Mouse (Mus musculus): ENCODE data around the gene Pmch. TPM values are rescaled to one million over a fixed set of nuclear protein-coding genes. Genes with fewer than 3 reads are reported as not detected.

Pmch gene
- polyA plus RNA-seq, 1 experiment from 2014 or later = 0.31 TPM

GRCm38 (mm10) chr10:88064872-88065271, 26.0 kb upstream of the Pmch start:
- H3K4me3 ChIP-seq (ENCODE audit: low read depth, low read length) = no peak overlapping the region
- ATAC-seq (no peak), DNase-seq (no peak)
- H3K9ac ChIP-seq (replicated peaks) = no peak overlapping the region
- no peaks in the 10 kb centered on the region for H3K4me1 ChIP-seq (ENCODE audit: insufficient read depth)
- TF ChIP-seq EP300 (IDR thresholded peaks at IDR 0.05; ENCODE audit: low read depth) (no peak), CTCF (IDR thresholded peaks at IDR 0.05; ENCODE audit: low read depth) (no peak)
- H3K4me2 ChIP-seq (ENCODE audit: low read depth, low read length) = no peak overlapping the region
- 41% methylated on average over 2 of the region's 2 CpGs for WGBS (ENCODE audit: insufficient replicate concordance)
- no peaks in the 10 kb centered on the region for H3K9me3 ChIP-seq (ENCODE audit: low read length)
- H3K27ac ChIP-seq (ENCODE audit: low read depth) = no peak overlapping the region
- H3K36me3 ChIP-seq (replicated peaks; ENCODE audit: insufficient read depth, low read length) = no peaks in the 10 kb centered on the region
- H3K27me3 ChIP-seq (ENCODE audit: insufficient read depth, low read length) = no peaks in the 10 kb centered on the region

GRCm38 (mm10) chr10:88067377-88067776, 23.5 kb upstream of the Pmch start:
- no peak overlapping the region for H3K27ac ChIP-seq (ENCODE audit: low read depth)
- WGBS (ENCODE audit: insufficient replicate concordance) = 72% methylated on average over 3 of the region's 3 CpGs
- ATAC-seq (no peak), DNase-seq (no peak)
- H3K9ac ChIP-seq (replicated peaks) = no peak overlapping the region
- no peak overlapping the region for H3K4me3 ChIP-seq (ENCODE audit: low read depth, low read length)
- no peaks in the 10 kb centered on the region for H3K9me3 ChIP-seq (ENCODE audit: low read length)
- H3K36me3 ChIP-seq (replicated peaks; ENCODE audit: insufficient read depth, low read length) = no peaks in the 10 kb centered on the region
- no peaks in the 10 kb centered on the region for H3K27me3 ChIP-seq (ENCODE audit: insufficient read depth, low read length)
- TF ChIP-seq CTCF (IDR thresholded peaks at IDR 0.05; ENCODE audit: low read depth) = no peak
- H3K4me2 ChIP-seq (ENCODE audit: low read depth, low read length) = no peak overlapping the region
- no peaks in the 10 kb centered on the region for H3K4me1 ChIP-seq (ENCODE audit: insufficient read depth)

- no peak overlapping the region for H3K4me3 ChIP-seq (ENCODE audit: low read depth, low read length)
- no peaks in the 10 kb centered on the region for H3K4me1 ChIP-seq (ENCODE audit: insufficient read depth)
- no peak overlapping the region for H3K27ac ChIP-seq (ENCODE audit: low read depth)
- no peaks in the 10 kb centered on the region for H3K27me3 ChIP-seq (ENCODE audit: insufficient read depth, low read length)
- ATAC-seq (no peak), DNase-seq (no peak)
- TF ChIP-seq CTCF (IDR thresholded peaks at IDR 0.05; ENCODE audit: low read depth) (no peak), EP300 (IDR thresholded peaks at IDR 0.05; ENCODE audit: low read depth) (no peak)
- H3K36me3 ChIP-seq (replicated peaks; ENCODE audit: insufficient read depth, low read length) = peaks cover 7% of the 10 kb centered on the region; the same call in 1 of the 2 replicates
- H3K9me3 ChIP-seq (ENCODE audit: low read length) = no peaks in the 10 kb centered on the region
- WGBS (ENCODE audit: insufficient replicate concordance) = 89% methylated on average over 2 of the region's 2 CpGs
- no peak overlapping the region for H3K4me2 ChIP-seq (ENCODE audit: low read depth, low read length)
- H3K9ac ChIP-seq (replicated peaks) = no peak overlapping the region
Measured at GRCm38 (mm10) chr10:88106169-88106568, 15.3 kb downstream of the Pmch start.

GRCm38 (mm10) chr10:88113290-88113689, 22.4 kb downstream of the Pmch start:
- H3K27ac ChIP-seq (ENCODE audit: low read depth) = no peak overlapping the region
- H3K4me1 ChIP-seq (ENCODE audit: insufficient read depth) = no peaks in the 10 kb centered on the region
- H3K36me3 ChIP-seq (replicated peaks; ENCODE audit: insufficient read depth, low read length) = peaks cover 15% of the 10 kb centered on the region
- no peak for TF ChIP-seq CTCF (IDR thresholded peaks at IDR 0.05; ENCODE audit: low read depth)
- H3K4me3 ChIP-seq (ENCODE audit: low read depth, low read length) = no peak overlapping the region
- ATAC-seq (no peak), DNase-seq (no peak)
- H3K4me2 ChIP-seq (ENCODE audit: low read depth, low read length) = no peak overlapping the region
- H3K9ac ChIP-seq (replicated peaks) = no peak overlapping the region
- H3K9me3 ChIP-seq (ENCODE audit: low read length) = no peaks in the 10 kb centered on the region
- H3K27me3 ChIP-seq (ENCODE audit: insufficient read depth, low read length) = no peaks in the 10 kb centered on the region
- WGBS (ENCODE audit: insufficient replicate concordance) = 83% methylated on average over 2 of the region's 2 CpGs

- peaks cover 8% of the 10 kb centered on the region for H3K36me3 ChIP-seq (replicated peaks; ENCODE audit: insufficient read depth, low read length)
- no peaks in the 10 kb centered on the region for H3K9me3 ChIP-seq (ENCODE audit: low read length)
- H3K4me1 ChIP-seq (ENCODE audit: insufficient read depth) = no peaks in the 10 kb centered on the region
- no peak for ATAC-seq
- H3K27ac ChIP-seq (ENCODE audit: low read depth) = no peak overlapping the region
- no peak overlapping the region for H3K9ac ChIP-seq (replicated peaks)
- H3K4me3 ChIP-seq (ENCODE audit: low read depth, low read length) = no peak overlapping the region
- no peak overlapping the region for H3K4me2 ChIP-seq (ENCODE audit: low read depth, low read length)
- TF ChIP-seq CTCF (IDR thresholded peaks at IDR 0.05; ENCODE audit: low read depth) (peak; percentile 30), EP300 (IDR thresholded peaks at IDR 0.05; ENCODE audit: low read depth) (no peak)
- no peak for DNase-seq
- H3K27me3 ChIP-seq (ENCODE audit: insufficient read depth, low read length) = no peaks in the 10 kb centered on the region
Measured at GRCm38 (mm10) chr10:88119721-88120120, 28.8 kb downstream of the Pmch start.

- H3K27ac ChIP-seq (ENCODE audit: low read depth) = no peak overlapping the region
- 90% methylated on average over 16 of the region's 16 CpGs for WGBS (ENCODE audit: insufficient replicate concordance)
Measured at GRCm38 (mm10) chr10:88135630-88136029, 44.8 kb downstream of the Pmch start.

More at GRCm38 (mm10) chr10:88135630-88136029, 44.8 kb downstream of the Pmch start:
- no peak for TF ChIP-seq CTCF (IDR thresholded peaks at IDR 0.05; ENCODE audit: low read depth)
- TF ChIP-seq EP300 (IDR thresholded peaks at IDR 0.05; ENCODE audit: low read depth) = no peak
- Histone ChIP-seq H3K36me3 (replicated peaks; ENCODE audit: insufficient read depth, low read length) (0 out of 2 replicates have a peak, but pooled peaks cover 7% of the 10 kb centered on the region), H3K4me1 (ENCODE audit: insufficient read depth) (no peaks in the 10 kb centered on the region), H3K9me3 (ENCODE audit: low read length) (no peaks in the 10 kb centered on the region), H3K9ac (replicated peaks) (no peak overlapping the region), H3K4me2 (ENCODE audit: low read depth, low read length) (no peak overlapping the region), H3K4me3 (ENCODE audit: low read depth, low read length) (no peak overlapping the region), H3K27me3 (ENCODE audit: insufficient read depth, low read length) (no peaks in the 10 kb centered on the region)
- DNase-seq (no peak), ATAC-seq (no peak)

Other genes starting within 250 kb of the Pmch start
- 34.1 and 42.3 TPM in 2 replicates for gene Igf1, start 232.8 kb upstream of the Pmch start, polyA plus RNA-seq (2015; fragmentation: Nextera tagmentation; extraction: Ambion mirVana)
- 3.6 and 4.2 TPM in 2 replicates for gene Parpbp, start 55.9 kb downstream of the Pmch start, polyA plus RNA-seq (2015; fragmentation: Nextera tagmentation; extraction: Ambion mirVana)
- 21.9 and 25.1 TPM in 2 replicates for gene Nup37, start 55.9 kb downstream of the Pmch start, polyA plus RNA-seq (2015; fragmentation: Nextera tagmentation; extraction: Ambion mirVana)
- gene Washc3, start 110.0 kb downstream of the Pmch start, polyA plus RNA-seq (2015; fragmentation: Nextera tagmentation; extraction: Ambion mirVana) = 40.1 and 42.1 TPM in 2 replicates